Mouse (Mus musculus): ENCODE data around the gene Sorl1.

The Sorl1 gene

GRCm38 (mm10) chr9:42122441-42122840 lies 1.7 kb downstream of the Sorl1 start:
- no peak for DNase-seq (ENCODE audit: low read depth)

- no peak for DNase-seq (ENCODE audit: low read depth)
Measured at GRCm38 (mm10) chr9:42121631-42122354, 2.3 kb downstream of the Sorl1 start.

- DNase-seq (ENCODE audit: low read depth): no peak
Measured at GRCm38 (mm10) chr9:42116418-42117056, 7.6 kb downstream of the Sorl1 start.

GRCm38 (mm10) chr9:42115078-42115477 lies 9.0 kb downstream of the Sorl1 start:
- DNase-seq (ENCODE audit: low read depth): no peak

GRCm38 (mm10) chr9:42113316-42113715 lies 10.8 kb downstream of the Sorl1 start:
- no peak for DNase-seq (ENCODE audit: low read depth)

GRCm38 (mm10) chr9:42112691-42113090 lies 11.4 kb downstream of the Sorl1 start:
- no peak for DNase-seq (ENCODE audit: low read depth)

- no peak for DNase-seq (ENCODE audit: low read depth)
Measured at GRCm38 (mm10) chr9:42111256-42111655, 12.8 kb downstream of the Sorl1 start.

- peak; percentile 38 for DNase-seq (ENCODE audit: low read depth)
Measured at GRCm38 (mm10) chr9:42109837-42110451, 14.2 kb downstream of the Sorl1 start.

GRCm38 (mm10) chr9:42109131-42109530 lies 15.0 kb downstream of the Sorl1 start:
- DNase-seq (ENCODE audit: low read depth): no peak

GRCm38 (mm10) chr9:42108369-42108951 lies 15.6 kb downstream of the Sorl1 start:
- DNase-seq (ENCODE audit: low read depth): peak; percentile 81

GRCm38 (mm10) chr9:42107062-42107461 lies 17.0 kb downstream of the Sorl1 start:
- no peak for DNase-seq (ENCODE audit: low read depth)

- no peak for DNase-seq (ENCODE audit: low read depth)
Measured at GRCm38 (mm10) chr9:42106305-42106704, 17.8 kb downstream of the Sorl1 start.

- DNase-seq (ENCODE audit: low read depth): no peak
Measured at GRCm38 (mm10) chr9:42103546-42103945, 20.6 kb downstream of the Sorl1 start.

- no peak for DNase-seq (ENCODE audit: low read depth)
Measured at GRCm38 (mm10) chr9:42102013-42102412, 22.1 kb downstream of the Sorl1 start.

GRCm38 (mm10) chr9:42101266-42101665 lies 22.8 kb downstream of the Sorl1 start:
- DNase-seq (ENCODE audit: low read depth): no peak

- DNase-seq (ENCODE audit: low read depth): no peak
Measured at GRCm38 (mm10) chr9:42100618-42101210, 23.4 kb downstream of the Sorl1 start.

GRCm38 (mm10) chr9:42098474-42099121 lies 25.5 kb downstream of the Sorl1 start:
- DNase-seq (ENCODE audit: low read depth): no peak

GRCm38 (mm10) chr9:42097731-42098473 lies 26.2 kb downstream of the Sorl1 start:
- DNase-seq (ENCODE audit: low read depth): peak; percentile 51

- peak; percentile 64 for DNase-seq (ENCODE audit: low read depth)
Measured at GRCm38 (mm10) chr9:42097006-42097730, 26.9 kb downstream of the Sorl1 start.

- DNase-seq (ENCODE audit: low read depth): no peak
Measured at GRCm38 (mm10) chr9:42094752-42095151, 29.3 kb downstream of the Sorl1 start.

All from naive thymus-derived CD4-positive, alpha-beta T cell, adult 2 months (primary cell).